Mouse (Mus musculus): ENCODE measurements at regions not wholly inside any gene's neighbourhood (a gene's known extent, or its start where the extent isn't known, plus 50 kb on each side); places are given as distances from the start of the nearest gene placed in this dataset.
A peak's percentile ranks its signal among the peaks of the same experiment; 100 is the strongest.

DNA sequence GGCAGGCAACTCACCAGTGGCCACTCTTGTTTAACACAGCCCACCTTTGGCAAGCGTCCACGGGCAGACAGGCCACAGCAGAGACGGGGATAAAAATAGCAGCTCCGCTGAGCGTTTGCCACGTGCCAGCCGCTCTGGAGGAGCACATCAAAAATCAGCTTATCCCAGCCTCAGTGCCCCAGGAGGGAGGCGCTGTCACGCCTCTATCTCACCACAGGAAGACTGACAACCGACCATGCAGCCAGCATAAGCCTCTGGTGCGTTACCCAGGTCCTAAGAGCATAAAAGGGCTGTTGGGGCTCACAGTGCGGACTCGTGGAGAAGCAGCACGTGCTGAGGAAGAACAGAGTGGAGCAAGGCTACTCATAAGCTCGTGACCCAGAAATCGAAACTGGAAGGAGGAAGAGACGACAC is 126.4 kb upstream of the Unc5b start:
- TF ChIP-seq GATA4 (IDR thresholded peaks at IDR 0.05; ENCODE audit: insufficient replicate concordance, low read length), result no peak

DNA sequence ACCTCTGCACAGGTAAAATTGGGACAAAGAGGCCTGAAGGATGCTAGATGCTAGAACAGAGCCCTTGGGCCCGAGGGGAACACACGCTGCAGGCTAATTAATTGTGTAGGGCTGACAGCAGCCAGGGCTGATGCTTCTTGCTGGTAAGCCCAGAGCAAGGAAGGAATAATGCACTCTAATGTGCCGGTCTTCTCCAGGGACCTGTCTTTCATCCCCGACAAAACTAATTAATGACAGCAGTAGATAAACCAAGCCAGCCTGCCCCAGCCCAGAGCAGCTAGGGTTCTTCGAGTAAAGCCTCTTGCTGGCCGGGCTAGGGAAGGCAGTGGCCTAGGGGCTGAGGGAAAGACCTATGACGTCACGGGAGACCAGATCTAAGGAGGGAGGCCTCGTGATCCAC is 124.1 kb upstream of the Unc5b start:
- TF ChIP-seq GATA4 (IDR thresholded peaks at IDR 0.05; ENCODE audit: insufficient replicate concordance, low read length), result no peak

DNA sequence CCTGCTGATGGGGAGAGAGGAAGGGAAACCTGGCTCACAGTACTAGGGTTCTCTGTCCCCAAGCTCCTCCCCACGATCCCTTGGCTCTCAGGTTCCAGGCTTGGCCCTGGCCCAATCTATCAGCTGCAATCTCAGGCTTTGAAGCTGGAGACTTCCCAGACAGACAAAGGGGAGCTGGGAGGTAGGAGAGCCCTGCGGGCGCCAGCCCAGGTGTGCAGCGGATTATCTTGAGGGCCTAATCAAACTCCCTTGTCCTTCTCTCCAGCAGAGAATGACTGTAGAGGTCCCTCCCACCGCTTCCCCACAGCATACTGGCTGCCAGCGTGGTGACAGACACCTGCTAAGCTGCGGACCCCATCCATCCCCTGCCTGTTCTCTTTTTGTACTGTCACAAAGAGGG is 121.1 kb upstream of the Unc5b start:
- no peak for TF ChIP-seq GATA4 (IDR thresholded peaks at IDR 0.05; ENCODE audit: insufficient replicate concordance, low read length)

DNA sequence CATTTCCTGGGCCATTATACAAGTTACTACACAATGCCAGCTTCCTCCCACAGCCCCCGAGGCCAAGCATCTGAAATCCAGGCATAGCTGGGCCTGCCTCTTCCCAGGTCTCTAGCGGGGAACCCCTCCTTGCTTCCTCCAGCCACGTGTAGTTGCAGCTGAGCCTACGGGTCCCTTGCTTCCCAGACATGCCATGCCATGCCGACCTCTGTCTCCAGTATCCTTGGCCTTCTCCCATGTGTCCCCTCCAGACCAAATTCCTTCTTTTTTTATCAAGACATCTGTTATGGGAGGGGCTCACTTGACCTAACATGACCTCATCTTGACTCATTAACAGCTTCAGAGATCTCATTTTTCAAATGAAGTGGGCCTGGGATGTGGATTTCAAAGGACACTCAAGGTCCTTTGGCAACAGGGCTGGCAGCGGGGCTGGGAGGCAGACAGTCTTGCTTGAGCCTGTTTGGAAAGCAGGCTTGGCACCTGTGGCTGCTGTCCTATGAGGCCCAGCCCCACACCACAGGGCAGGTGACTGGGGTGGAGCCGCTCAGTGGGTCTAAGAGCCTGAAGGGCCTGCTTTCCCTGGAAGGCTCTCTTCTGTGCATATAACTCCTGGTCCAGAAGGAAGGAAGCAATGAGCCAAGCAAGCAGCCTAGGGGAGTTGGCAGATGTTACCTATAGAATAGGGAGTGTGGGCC is 117.7 kb upstream of the Unc5b start:
- TF ChIP-seq GATA4 (IDR thresholded peaks at IDR 0.05; ENCODE audit: insufficient replicate concordance, low read length), result no peak

DNA sequence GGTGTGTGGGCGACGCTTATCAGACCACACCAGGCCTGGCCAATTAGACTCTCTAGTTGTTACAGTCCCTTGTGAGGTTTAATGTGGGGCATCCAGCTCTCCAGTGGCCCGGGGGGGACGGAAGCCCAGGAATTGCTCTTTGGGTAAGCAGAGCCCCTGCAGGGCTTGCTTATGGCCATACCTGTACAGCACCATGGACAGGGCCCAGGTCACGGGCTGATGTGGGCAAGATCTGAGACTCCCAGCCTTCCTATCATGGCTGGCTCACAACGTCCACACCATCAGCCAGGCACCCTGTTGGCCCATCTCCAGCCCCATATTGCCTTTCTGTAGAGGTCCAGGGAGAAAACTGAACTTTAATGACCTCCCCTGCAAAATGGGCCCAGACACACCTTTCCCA is 111.7 kb upstream of the Unc5b start:
- TF ChIP-seq GATA4 (IDR thresholded peaks at IDR 0.05; ENCODE audit: insufficient replicate concordance, low read length), result no peak

DNA sequence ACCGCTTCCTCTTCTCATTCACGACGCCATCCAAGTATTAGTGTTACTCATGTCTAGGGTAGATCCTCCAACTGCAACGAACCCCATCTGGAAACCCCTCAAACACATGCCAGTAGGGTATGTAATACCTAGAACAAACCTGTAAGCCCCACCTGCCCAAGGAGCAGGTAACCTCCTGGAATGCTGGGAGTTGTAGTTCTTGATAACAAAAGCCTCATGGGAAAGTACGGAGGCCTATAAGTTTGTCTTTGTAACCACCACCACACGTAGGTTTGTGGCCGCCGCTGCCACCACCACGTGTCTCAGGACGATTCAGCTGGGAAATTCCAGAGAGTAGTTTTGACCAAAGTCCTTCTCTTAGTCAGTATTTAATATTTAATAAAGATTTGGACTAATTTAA is 107.4 kb upstream of the Unc5b start:
- no peak for TF ChIP-seq GATA4 (IDR thresholded peaks at IDR 0.05; ENCODE audit: insufficient replicate concordance, low read length)

DNA sequence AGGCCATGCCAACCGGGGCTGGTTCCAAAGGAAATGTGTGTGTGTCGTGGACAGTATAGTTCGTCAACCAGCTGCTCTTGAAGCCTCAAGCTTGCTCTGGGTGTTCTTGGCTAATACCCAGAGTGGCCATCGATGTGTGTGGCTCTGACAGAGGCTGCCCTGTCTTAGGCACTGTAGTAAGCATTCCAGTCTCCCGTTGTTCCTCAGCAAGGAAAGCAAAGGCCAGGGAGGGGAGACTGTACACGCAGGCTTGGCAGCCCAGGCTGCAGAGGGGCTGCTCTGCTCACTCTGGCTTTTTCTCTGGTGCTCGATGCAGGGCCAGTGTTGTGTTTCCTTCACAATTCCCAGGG is 106.1 kb upstream of the Unc5b start:
- no peak for TF ChIP-seq GATA4 (IDR thresholded peaks at IDR 0.05; ENCODE audit: insufficient replicate concordance, low read length)

DNA sequence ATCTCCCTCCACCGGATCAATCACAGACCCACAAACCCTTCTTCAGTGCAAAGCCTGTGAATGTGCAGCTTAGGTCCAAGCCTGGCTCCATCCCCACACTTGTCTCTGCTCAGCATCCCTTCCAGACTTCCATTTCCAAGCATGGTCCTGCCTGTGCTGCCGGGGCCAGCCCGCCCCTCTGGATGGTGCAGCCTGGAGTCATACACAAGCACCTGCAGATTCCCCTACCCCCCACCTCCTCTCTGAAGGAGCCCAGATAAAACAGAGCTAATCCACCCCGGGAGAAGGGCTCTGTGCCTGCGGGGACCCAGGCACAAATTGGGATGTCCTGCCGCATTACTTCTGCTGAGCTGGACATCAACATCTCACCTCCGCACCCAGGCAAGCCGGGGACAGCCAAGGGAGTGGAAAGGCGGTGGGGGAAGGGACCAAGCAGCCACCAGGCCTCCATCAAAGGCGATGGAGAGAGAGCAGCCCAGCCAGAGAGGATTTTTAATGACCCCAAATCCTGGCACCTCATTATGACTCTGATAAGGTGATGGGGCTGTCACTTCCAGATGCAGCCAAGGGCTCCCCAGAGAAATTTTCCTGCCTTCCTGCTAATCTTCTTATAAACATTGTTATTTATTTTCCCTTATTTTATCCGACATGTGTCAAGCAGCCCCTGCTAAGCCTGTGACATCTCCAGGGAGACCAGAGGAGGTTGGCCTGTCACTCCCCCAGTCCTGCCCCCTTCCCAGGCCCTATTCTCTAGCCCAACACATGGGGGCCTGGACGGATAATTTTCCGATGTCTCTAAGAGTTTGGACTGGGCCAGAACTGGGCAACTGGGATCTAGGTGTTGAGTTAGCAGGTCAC is 105.5 kb upstream of the Unc5b start:
- no peak for TF ChIP-seq GATA4 (IDR thresholded peaks at IDR 0.05; ENCODE audit: insufficient replicate concordance, low read length)

DNA sequence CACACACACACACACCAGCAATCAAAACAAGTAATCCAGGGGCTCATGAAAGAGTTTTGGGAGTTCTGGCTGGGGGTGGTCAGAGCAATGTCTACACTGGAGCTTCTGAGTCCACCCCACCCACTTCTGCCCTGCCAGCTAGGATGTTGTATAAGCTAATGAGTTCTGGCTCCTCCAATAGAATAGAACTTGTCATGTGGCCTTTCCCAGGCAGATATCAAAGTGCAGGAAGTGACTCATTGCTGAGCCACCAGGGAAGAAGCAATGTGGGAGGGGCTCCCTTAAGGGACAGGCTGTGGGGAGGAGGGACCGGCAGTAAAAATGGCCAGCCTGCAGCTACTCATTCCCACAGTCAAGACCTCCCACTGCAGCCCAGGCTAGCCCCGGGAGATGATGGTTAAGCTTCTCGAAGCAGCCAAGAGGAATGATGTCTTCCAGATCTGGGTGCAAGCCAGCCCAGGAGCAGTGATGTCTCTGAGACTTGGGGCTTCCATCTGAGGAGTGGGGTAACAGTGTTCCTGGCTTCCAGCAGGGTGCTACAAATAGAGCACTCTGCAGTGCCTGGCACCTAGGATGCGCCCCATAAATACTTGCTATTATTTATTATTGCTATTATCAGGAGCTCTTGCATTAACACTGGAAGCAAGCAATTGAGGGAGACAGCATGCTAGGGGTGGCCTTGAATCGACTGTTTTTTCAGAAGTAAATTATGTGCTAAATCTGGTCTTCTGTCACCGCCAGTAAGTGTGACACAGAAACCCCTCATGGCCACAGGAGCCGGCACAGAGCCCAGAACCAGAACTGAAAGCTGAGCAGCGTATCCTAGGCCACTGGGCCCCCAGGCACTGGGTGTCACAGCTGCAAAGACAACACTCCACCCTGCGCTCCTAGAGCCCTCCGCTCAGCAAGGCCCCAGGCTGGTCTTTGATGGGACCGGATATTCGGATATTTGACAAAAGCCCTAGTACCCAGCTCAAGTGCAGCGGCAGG is 103.2 kb upstream of the Unc5b start:
- TF ChIP-seq GATA4 (IDR thresholded peaks at IDR 0.05; ENCODE audit: insufficient replicate concordance, low read length), result peak; percentile 53; the same call in 1 of the 2 replicates

DNA sequence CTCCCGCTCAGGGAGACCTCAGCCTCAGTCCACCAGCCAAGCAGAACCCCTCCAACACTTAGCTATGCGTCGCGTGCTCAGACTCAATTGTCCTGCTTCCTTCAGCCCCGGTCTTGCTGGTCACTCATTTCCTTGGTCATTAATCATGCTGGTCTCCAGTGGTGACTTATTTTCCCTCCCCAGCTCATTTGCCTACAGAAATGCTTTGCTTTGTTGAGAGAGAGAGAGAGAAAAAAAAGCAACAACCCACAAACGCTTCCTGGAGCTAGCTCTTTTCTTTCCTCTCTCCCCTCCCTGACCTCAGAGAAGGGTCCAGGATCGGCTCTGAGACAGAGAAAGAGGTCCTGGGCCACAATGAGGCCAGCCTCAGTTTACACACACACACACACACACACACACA is 102.5 kb upstream of the Unc5b start:
- no peak for TF ChIP-seq GATA4 (IDR thresholded peaks at IDR 0.05; ENCODE audit: insufficient replicate concordance, low read length)

DNA sequence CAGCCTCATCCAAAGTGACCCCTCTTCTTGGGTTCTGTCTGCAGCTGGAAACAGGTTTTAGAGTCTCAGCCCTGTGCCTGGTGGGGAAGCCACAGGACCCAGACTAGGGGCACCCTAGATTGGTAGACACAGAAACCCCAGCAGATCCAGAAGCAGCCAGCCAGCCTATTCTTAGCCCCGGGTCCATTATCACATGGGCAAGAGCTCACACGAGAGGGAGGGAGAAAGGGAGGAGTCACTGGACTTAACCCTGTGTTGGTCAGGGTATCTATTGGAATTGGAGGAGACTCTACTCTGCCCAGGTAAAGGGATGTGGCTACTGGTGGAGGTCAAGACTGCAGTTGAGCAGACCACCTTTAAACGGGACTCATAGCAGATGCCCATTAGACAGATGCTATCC is 101.5 kb upstream of the Unc5b start:
- no peak for TF ChIP-seq GATA4 (IDR thresholded peaks at IDR 0.05; ENCODE audit: insufficient replicate concordance, low read length)

DNA sequence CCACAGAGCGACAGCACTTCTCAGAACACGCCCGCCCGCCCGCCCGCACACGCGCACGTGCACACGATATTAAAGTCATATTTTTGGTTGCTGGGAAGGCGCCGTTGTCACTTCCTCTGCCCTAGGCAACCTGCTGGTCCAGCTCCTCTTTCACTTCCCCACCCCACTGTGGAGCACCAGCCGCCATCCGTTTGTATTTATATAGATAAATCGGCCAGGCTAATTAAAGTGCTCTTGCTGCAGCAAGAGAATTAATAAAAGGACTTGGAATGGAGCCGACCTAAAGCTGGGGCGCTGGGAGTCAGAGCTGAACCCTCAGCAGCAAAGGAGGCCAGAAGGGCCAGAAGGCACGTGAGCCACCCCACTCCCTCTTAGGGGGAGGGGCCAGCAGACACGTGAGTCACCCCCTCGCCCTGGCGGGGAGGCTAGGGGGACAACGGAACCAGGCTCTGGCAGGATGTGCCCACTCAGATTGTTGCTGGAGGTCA is 100.6 kb upstream of the Unc5b start:
- peak; percentile 37; the same call in 1 of the 2 replicates for TF ChIP-seq GATA4 (IDR thresholded peaks at IDR 0.05; ENCODE audit: insufficient replicate concordance, low read length)

DNA sequence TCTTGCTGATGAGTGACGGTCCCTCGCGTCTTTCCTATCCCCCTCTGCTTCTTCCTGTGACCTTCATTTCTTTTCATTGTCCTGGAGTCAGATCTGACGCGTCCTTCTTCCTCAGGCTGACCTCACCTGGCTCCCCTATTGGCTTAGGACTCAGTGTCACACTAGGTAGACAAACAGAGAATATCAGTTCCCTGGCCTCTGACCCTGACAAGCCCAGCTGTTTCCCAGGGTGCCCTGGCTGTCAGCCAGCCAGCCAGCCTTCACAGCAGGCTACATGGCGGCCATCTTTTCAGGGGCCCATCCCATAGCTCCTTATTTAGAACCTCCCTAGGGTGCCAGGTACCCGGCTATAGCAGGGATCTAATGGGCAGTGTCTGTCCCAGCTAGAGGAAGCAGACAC is 97.3 kb upstream of the Unc5b start:
- no peak for TF ChIP-seq GATA4 (IDR thresholded peaks at IDR 0.05; ENCODE audit: insufficient replicate concordance, low read length)

DNA sequence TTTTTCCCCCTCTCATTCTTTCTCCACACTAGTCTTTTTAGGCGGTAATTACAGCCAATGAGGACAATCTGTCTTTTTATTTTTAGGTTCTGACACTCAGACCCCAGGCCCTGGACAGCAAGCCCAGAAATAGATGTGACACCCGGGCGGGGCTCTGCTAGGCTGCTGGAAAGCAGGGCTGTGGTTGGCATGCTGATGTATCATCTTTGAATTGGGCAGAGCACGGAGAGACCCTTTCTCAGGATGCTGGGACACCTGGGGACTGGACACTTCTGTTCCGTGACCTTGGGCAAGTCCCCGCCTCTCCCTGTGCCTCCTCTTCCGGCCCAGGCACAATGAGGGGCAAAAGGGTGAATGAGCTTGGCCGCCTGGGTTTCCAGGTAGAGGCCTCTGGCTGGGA is 96.8 kb upstream of the Unc5b start:
- no peak for TF ChIP-seq GATA4 (IDR thresholded peaks at IDR 0.05; ENCODE audit: insufficient replicate concordance, low read length)

DNA sequence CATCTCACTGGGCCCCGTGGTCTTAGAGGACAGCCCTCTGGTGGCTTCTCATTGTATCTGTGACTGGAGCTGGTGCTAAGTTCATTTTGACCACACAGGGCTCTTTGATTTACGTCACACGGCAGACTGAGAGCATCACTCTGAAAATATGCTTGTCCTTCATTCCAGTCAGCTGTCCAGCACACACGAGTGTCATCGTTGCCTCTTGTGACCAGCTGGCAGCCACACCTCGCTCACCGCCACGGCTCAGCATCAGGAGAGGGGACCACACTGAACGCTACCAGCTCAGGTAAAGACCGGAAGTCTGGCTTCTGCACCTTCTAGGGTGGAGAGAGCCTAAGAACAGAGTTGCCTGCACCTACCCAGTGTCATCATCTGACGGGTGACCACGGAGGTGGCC is 95.3 kb upstream of the Unc5b start:
- no peak for TF ChIP-seq GATA4 (IDR thresholded peaks at IDR 0.05; ENCODE audit: insufficient replicate concordance, low read length)
